Mouse (Mus musculus): Measurements from ENCODE around the gene D930007J09Rik. TPM values are rescaled to one million over a fixed set of nuclear protein-coding genes. Genes with fewer than 3 reads are reported as not detected.
A peak's percentile ranks its signal among the peaks of the same experiment; 100 is the strongest.

Gene D930007J09Rik
- polyA plus RNA-seq, 1 experiment from 2014 or later, result not detected

GRCm38 (mm10) chr13:32800859-32801258, 1.8 kb downstream of the D930007J09Rik start:
- ATAC-seq, result no peak
- H3K4me3 ChIP-seq (ENCODE audit: low read depth, low read length), result no peak overlapping the region
- H3K4me2 ChIP-seq (ENCODE audit: low read length), result peak overlapping the region; percentile 82
- peaks cover 15% of the 10 kb centered on the region for H3K4me1 ChIP-seq (ENCODE audit: control insufficient read depth, insufficient read depth, low read length)
- H3K36me3 ChIP-seq (ENCODE audit: control insufficient read depth, insufficient read depth, low read length), result peaks cover 3% of the 10 kb centered on the region; the same call in 1 of the 2 replicates
- H3K27me3 ChIP-seq (replicated peaks; ENCODE audit: control insufficient read depth, insufficient read depth, low read length), result no peaks in the 10 kb centered on the region
- no peaks in the 10 kb centered on the region for H3K9me3 ChIP-seq (replicated peaks; ENCODE audit: control insufficient read depth, low read length)
- H3K27ac ChIP-seq (ENCODE audit: low read depth, low read length), result no peak overlapping the region
- DNase-seq (ENCODE audit: low spot score), result no peak
- peak overlapping the region; percentile 48 for H3K9ac ChIP-seq (ENCODE audit: low read length)

GRCm38 (mm10) chr13:32799131-32799530, 3.5 kb downstream of the D930007J09Rik start:
- Histone ChIP-seq H3K4me1 (ENCODE audit: control insufficient read depth, insufficient read depth, low read length) (peaks cover 12% of the 10 kb centered on the region), H3K9me3 (replicated peaks; ENCODE audit: control insufficient read depth, low read length) (no peaks in the 10 kb centered on the region), H3K4me2 (ENCODE audit: low read length) (no peak overlapping the region), H3K27me3 (replicated peaks; ENCODE audit: control insufficient read depth, insufficient read depth, low read length) (no peaks in the 10 kb centered on the region), H3K36me3 (ENCODE audit: control insufficient read depth, insufficient read depth, low read length) (no peaks in the 10 kb centered on the region), H3K9ac (ENCODE audit: low read length) (no peak overlapping the region), H3K27ac (ENCODE audit: low read depth, low read length) (no peak overlapping the region), H3K4me3 (ENCODE audit: low read depth, low read length) (no peak overlapping the region)
- ATAC-seq, result no peak
- peak; percentile 37 for DNase-seq (ENCODE audit: low spot score)
- WGBS, result 80% methylated on average over 2 of the region's 2 CpGs

- no peak overlapping the region for H3K27ac ChIP-seq (ENCODE audit: low read depth, low read length)
- ATAC-seq (no peak), DNase-seq (ENCODE audit: low spot score) (no peak)
- no peak overlapping the region for H3K9ac ChIP-seq (ENCODE audit: low read length)
- no peaks in the 10 kb centered on the region for H3K27me3 ChIP-seq (replicated peaks; ENCODE audit: control insufficient read depth, insufficient read depth, low read length)
- H3K4me1 ChIP-seq (ENCODE audit: control insufficient read depth, insufficient read depth, low read length), result peaks cover 3% of the 10 kb centered on the region; the same call in 1 of the 2 replicates
- H3K4me2 ChIP-seq (ENCODE audit: low read length), result no peak overlapping the region
- no peak overlapping the region for H3K4me3 ChIP-seq (ENCODE audit: low read depth, low read length)
- H3K9me3 ChIP-seq (replicated peaks; ENCODE audit: control insufficient read depth, low read length), result no peaks in the 10 kb centered on the region
- 89% methylated on average over 1 of the region's 1 CpGs for WGBS
- no peaks in the 10 kb centered on the region for H3K36me3 ChIP-seq (ENCODE audit: control insufficient read depth, insufficient read depth, low read length)
These were observed 5.6 kb downstream of the D930007J09Rik start for GRCm38 (mm10) chr13:32797085-32797484.

DNA sequence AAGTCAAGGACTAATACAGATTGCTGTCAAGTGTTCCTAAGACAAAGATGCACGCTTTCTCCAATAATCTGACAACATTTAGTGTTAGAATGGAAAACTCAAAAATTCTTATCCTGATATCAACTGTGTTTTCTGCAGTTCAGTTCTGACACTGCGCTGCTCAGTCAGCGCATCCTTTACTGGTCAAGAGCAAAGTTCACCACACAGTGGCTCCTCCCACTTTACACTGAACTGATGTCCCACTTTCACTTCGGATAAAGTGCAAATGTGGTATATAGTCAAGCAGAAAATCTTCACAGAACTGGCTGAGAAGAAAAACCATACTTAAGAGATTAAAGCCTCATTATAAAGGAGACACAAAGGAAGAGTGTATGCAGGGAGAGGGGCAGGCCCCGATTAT, 7.5 kb downstream of the D930007J09Rik start:
- Histone ChIP-seq H3K27ac (ENCODE audit: low read depth, low read length) (no peak overlapping the region), H3K4me3 (ENCODE audit: low read depth, low read length) (no peak overlapping the region), H3K36me3 (ENCODE audit: control insufficient read depth, insufficient read depth, low read length) (no peaks in the 10 kb centered on the region), H3K4me2 (ENCODE audit: low read length) (no peak overlapping the region), H3K9me3 (replicated peaks; ENCODE audit: control insufficient read depth, low read length) (no peaks in the 10 kb centered on the region), H3K4me1 (ENCODE audit: control insufficient read depth, insufficient read depth, low read length) (no peaks in the 10 kb centered on the region), H3K27me3 (replicated peaks; ENCODE audit: control insufficient read depth, insufficient read depth, low read length) (no peaks in the 10 kb centered on the region), H3K9ac (ENCODE audit: low read length) (no peak overlapping the region)
- DNase-seq (ENCODE audit: low spot score) (no peak), ATAC-seq (no peak)
- 88% methylated on average over 5 of the region's 5 CpGs for WGBS

- no peak overlapping the region for H3K27ac ChIP-seq (ENCODE audit: low read depth, low read length)
- no peak overlapping the region for H3K4me3 ChIP-seq (ENCODE audit: low read depth, low read length)
- no peaks in the 10 kb centered on the region for H3K27me3 ChIP-seq (replicated peaks; ENCODE audit: control insufficient read depth, insufficient read depth, low read length)
- 57% methylated on average over 2 of the region's 2 CpGs for WGBS
- H3K9me3 ChIP-seq (replicated peaks; ENCODE audit: control insufficient read depth, low read length), result no peaks in the 10 kb centered on the region
- H3K9ac ChIP-seq (ENCODE audit: low read length), result no peak overlapping the region
- no peaks in the 10 kb centered on the region for H3K4me1 ChIP-seq (ENCODE audit: control insufficient read depth, insufficient read depth, low read length)
- no peaks in the 10 kb centered on the region for H3K36me3 ChIP-seq (ENCODE audit: control insufficient read depth, insufficient read depth, low read length)
- peak; percentile 8 for DNase-seq (ENCODE audit: low spot score)
- H3K4me2 ChIP-seq (ENCODE audit: low read length), result no peak overlapping the region
- ATAC-seq, result no peak
These were observed 8.0 kb downstream of the D930007J09Rik start for GRCm38 (mm10) chr13:32794619-32795018.

DNA sequence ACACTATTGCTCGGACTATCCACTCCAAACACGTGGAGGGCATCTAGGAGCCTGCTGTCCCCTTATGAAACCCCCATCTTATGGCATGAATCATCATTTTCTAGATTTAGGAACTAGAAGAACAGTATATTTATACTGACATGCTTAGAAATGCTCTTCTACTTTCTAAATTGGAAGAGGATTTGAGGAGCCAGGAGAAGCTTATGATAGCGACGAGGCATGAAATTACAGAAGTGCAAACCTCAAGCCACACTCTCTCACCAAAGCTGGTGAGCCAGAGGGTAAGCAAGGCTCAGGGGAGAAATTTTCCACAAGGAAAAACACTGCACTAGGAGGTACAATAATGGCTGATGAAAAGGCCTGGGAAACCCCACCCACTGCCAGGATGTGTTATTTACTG, 12.9 kb downstream of the D930007J09Rik start:
- Histone ChIP-seq H3K27me3 (replicated peaks; ENCODE audit: control insufficient read depth, insufficient read depth, low read length) (no peaks in the 10 kb centered on the region), H3K4me2 (ENCODE audit: low read length) (no peak overlapping the region), H3K9ac (ENCODE audit: low read length) (no peak overlapping the region), H3K4me1 (ENCODE audit: control insufficient read depth, insufficient read depth, low read length) (no peaks in the 10 kb centered on the region), H3K27ac (ENCODE audit: low read depth, low read length) (no peak overlapping the region), H3K4me3 (ENCODE audit: low read depth, low read length) (no peak overlapping the region), H3K36me3 (ENCODE audit: control insufficient read depth, insufficient read depth, low read length) (no peaks in the 10 kb centered on the region), H3K9me3 (replicated peaks; ENCODE audit: control insufficient read depth, low read length) (no peaks in the 10 kb centered on the region)
- 85% methylated on average over 4 of the region's 4 CpGs for WGBS
- DNase-seq (ENCODE audit: low spot score), result no peak
- no peak for ATAC-seq

DNA sequence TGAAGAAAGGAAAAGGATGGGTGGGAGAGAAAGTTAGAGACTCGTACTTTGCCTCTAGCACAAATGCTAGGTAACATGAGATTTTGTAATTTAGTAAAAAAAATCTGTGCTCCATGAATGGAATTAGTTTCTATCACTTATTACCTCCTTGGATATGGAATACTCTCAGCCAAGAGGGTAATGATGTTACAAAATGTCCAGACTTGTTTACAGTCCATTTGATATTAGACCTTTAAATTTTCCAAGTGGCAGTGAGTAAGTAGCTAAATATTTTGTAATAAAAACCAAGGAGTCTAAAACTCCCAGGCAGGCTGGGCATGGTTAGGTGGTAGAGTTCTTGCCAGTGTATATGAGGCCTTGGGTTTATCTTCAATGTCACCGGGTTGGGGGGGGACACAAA, 15.1 kb downstream of the D930007J09Rik start:
- DNase-seq (ENCODE audit: low spot score), result no peak
- 83% methylated on average over 2 of the region's 2 CpGs for WGBS
- Histone ChIP-seq H3K27ac (ENCODE audit: low read depth, low read length) (no peak overlapping the region), H3K9me3 (replicated peaks; ENCODE audit: control insufficient read depth, low read length) (no peaks in the 10 kb centered on the region), H3K4me3 (ENCODE audit: low read depth, low read length) (no peak overlapping the region), H3K4me2 (ENCODE audit: low read length) (no peak overlapping the region), H3K36me3 (ENCODE audit: control insufficient read depth, insufficient read depth, low read length) (no peaks in the 10 kb centered on the region), H3K4me1 (ENCODE audit: control insufficient read depth, insufficient read depth, low read length) (no peaks in the 10 kb centered on the region), H3K27me3 (replicated peaks; ENCODE audit: control insufficient read depth, insufficient read depth, low read length) (no peaks in the 10 kb centered on the region), H3K9ac (ENCODE audit: low read length) (no peak overlapping the region)
- no peak for ATAC-seq

DNA sequence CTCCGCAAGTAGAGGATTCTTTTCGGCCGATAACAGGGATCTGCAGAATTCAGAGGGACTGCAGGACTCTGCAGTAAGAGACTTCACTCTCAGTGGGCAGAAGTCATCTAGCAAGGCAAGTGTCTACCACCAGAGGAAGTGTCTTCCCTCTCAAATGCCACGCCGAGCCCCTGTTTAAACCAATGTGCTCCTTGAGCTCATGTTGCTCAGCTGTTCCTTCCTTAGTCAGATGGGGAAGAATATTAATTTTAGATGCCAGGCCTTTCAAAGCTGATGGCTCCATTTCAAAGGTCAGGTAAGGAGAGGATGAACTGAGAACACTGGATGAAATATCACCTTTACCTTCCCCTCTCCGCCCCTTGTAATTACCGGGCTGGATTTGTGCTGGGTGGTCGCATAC, 18.8 kb downstream of the D930007J09Rik start, which contains the start of gene Mylk4:
TSS of gene Mylk4 (minus strand) at position 139 of the 400 bp plus-strand sequence.
- no peak for ATAC-seq
- H3K9me3 ChIP-seq (replicated peaks; ENCODE audit: control insufficient read depth, low read length), result no peaks in the 10 kb centered on the region
- no peak within 1 kb of the TSS for H3K9ac ChIP-seq (ENCODE audit: low read length)
- no peak for DNase-seq (ENCODE audit: low spot score)
- H3K27me3 ChIP-seq (replicated peaks; ENCODE audit: control insufficient read depth, insufficient read depth, low read length), result no peaks in the 10 kb centered on the region
- no peaks in the 10 kb centered on the region for H3K36me3 ChIP-seq (ENCODE audit: control insufficient read depth, insufficient read depth, low read length)
- 85% methylated on average over 8 of the region's 8 CpGs for WGBS
- no peaks in the 10 kb centered on the region for H3K4me1 ChIP-seq (ENCODE audit: control insufficient read depth, insufficient read depth, low read length)
- no peak within 1 kb of the TSS for H3K27ac ChIP-seq (ENCODE audit: low read depth, low read length)
- H3K4me3 ChIP-seq (ENCODE audit: low read depth, low read length), result no peak within 1 kb of the TSS
- H3K4me2 ChIP-seq (ENCODE audit: low read length), result no peak within 1 kb of the TSS

DNA sequence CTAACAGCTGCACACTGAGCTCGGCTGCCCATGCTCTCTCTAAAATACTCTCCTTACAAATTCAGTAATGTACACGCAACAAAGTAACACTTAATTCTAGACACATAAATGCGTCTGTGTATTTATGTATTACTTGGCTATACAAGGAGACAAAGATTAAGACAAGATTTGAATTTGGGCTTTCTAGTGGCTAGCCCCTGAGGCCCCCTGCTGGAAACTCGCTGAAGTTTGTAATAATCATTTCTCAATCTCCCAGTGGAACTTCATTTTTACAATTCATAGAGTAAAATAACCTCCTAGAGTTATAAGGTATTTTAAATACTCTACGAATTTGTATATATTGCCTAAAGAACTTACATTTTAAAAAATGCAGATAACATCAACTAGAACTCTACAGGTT, 19.6 kb downstream of the D930007J09Rik start:
- H3K4me3 ChIP-seq (ENCODE audit: low read depth, low read length), result no peak overlapping the region
- H3K36me3 ChIP-seq (ENCODE audit: control insufficient read depth, insufficient read depth, low read length), result no peaks in the 10 kb centered on the region
- no peaks in the 10 kb centered on the region for H3K4me1 ChIP-seq (ENCODE audit: control insufficient read depth, insufficient read depth, low read length)
- DNase-seq (ENCODE audit: low spot score) (no peak), ATAC-seq (no peak)
- H3K9ac ChIP-seq (ENCODE audit: low read length), result no peak overlapping the region
- H3K9me3 ChIP-seq (replicated peaks; ENCODE audit: control insufficient read depth, low read length), result no peaks in the 10 kb centered on the region
- WGBS, result 68% methylated on average over 5 of the region's 5 CpGs
- no peak overlapping the region for H3K27ac ChIP-seq (ENCODE audit: low read depth, low read length)
- H3K27me3 ChIP-seq (replicated peaks; ENCODE audit: control insufficient read depth, insufficient read depth, low read length), result no peaks in the 10 kb centered on the region
- H3K4me2 ChIP-seq (ENCODE audit: low read length), result no peak overlapping the region

Measured in forebrain, embryonic 14.5 days (tissue).